Mouse (Mus musculus): ENCODE measurements around the gene Zfp579.

DNA sequence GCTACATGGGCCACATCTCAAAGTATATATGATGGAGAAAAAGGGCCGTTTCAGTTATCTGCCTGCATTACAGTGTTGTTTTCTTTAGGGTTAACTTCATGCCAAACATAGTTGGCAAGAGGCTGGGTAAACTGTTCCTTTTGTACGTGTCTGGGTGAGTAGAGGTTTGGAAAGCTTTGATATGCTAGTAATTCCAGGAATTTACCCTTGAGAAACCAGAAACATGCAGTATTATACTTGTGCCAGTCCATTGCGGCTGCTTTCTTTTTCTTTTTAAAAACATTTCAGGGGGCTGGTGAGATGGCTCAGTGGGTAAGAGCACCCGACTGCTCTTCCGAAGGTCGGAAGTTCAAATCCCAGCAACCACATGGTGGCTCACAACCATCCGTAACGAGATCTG is 976 bp upstream of the Zfp579 start:
- TF ChIP-seq CTCF (IDR thresholded peaks at IDR 0.05 in 2 of 3, conservative IDR thresholded peaks at IDR 0.05 in 1 of 3; ENCODE audit: control insufficient read depth in 1 of 3, insufficient read depth in 1 of 3, low read depth in 2 of 3, low read length in 3 of 3, poor library complexity in 1 of 3, severe bottlenecking in 1 of 3) (no peak), ZKSCAN1 (IDR thresholded peaks at IDR 0.05; ENCODE audit: low read depth, low read length) (no peak)

Measured in MEL (cell line).